Mouse (Mus musculus) bone marrow, adult 2 months (tissue): ENCODE data around the gene Kiss1r.

Experiments
- CTCF ChIP-seq: fragments of 200-500 bp; IDR thresholded peaks from 2 replicates; pipeline ENCODE4 v1.5.1; 2011; ENCODE audit warnings: low read length, control low read depth; ENCODE audit not compliant: control insufficient read depth, insufficient read depth
- POLR2A ChIP-seq: fragments of 200-500 bp; IDR thresholded peaks from 2 replicates; pipeline ENCODE4 v1.6.1; 2011; ENCODE audit warnings: low read depth, mild to moderate bottlenecking, control low read depth, low read length, borderline replicate concordance; ENCODE audit not compliant: control insufficient read depth

- no peak for TF ChIP-seq CTCF
- no peak for TF ChIP-seq POLR2A
Observed at GRCm38 (mm10) chr10:79930826-79931186, 14.0 kb downstream of the Kiss1r start.
